Mouse (Mus musculus): ENCODE results near the gene Sprr1b. TPM values are rescaled to one million over a fixed set of nuclear protein-coding genes. Genes with fewer than 3 reads are reported as not detected.

The Sprr1b gene
- not detected for polyA plus RNA-seq (2017; shearing (Covaris generic))

DNA sequence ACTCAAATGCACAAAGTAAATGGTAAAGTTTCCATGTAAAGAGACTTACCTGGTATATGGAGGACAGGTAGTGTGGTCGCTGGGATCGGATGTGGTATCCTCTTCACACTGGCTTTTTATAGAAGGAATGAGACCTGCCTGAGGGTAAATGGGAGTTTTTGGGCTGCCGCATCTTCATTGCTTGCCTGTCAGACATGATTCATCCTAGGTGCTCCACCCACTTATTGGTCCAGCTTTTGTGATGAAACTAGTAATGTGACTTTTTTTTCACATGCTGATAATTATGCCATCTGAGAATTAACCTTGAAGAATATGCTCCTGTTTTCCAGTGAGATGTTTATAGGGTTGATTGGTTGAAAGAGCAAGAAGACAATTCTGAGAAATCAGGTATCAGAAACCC lies at the start of gene Sprr1b:
Gene Sprr1b (minus strand): TSS at position 101 of the 400 bp plus-strand sequence.

GRCm38 (mm10) chr3:92485863-92486262 lies 47.3 kb upstream of the Sprr1b start, which contains the start of gene Sprr1a:
Sprr1a (minus strand) TSS chr3:92485895.

GRCm38 (mm10) chr3:92458620-92459019 lies 20.0 kb upstream of the Sprr1b start, which contains the start of gene Sprr3:
Sprr3 (minus strand) TSS chr3:92458720.

DNA sequence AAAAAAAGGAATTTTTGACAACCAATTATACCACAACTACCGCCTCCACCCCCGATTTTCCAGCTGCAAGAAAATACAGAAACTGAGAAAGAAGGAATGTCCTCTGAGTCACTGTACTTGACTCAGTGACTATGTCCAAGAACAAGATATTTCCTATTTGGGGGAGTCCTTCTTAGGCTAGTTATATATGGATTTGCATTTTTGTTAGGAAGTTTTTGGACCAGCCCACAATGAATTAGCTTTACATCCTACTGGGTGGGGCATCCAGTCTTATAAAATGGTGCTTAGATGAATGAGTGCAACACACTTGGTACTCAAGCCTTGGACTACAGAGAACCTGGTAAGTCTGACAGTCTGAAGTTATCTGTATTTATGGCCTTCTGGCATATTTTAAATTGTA lies 6.3 kb downstream of the Sprr1b start, which contains the start of gene Sprr2k:
Gene Sprr2k (plus strand): TSS at position 301 of the 400 bp plus-strand sequence.

GRCm38 (mm10) chr3:92429323-92429722 lies 9.3 kb downstream of the Sprr1b start, which contains the start of gene Gm9774:
Gm9774 (minus strand) TSS chr3:92429423.

GRCm38 (mm10) chr3:92417782-92418181 lies 20.8 kb downstream of the Sprr1b start, which contains the start of gene Sprr2j-ps:
Sprr2j-ps (plus strand) TSS chr3:92418082.

DNA sequence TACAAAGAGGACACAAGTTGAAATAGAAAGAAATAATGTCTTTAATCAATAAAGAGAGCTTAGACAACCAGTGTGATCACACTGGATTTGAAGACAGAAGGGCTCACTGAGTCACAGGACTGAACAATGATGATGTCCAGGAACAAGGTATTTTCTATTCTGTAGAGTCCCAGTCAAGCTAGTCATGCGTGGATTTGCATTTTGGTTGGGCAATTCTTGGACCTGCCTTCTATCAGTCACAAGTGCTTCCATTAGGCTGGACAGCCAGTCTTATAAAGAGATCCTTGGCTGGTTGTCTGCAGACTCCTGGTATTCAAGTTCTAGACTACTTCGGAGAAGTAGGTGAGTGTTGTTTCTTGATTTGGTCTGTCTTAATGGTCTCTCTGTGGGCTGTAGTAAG lies 30.9 kb downstream of the Sprr1b start, which contains the start of gene Sprr2i:
Gene Sprr2i (plus strand): TSS at position 301 of the 400 bp plus-strand sequence.

Other genes with a start within 250 kb of the Sprr1b start
- not detected for gene Sprr2a1, start 223.0 kb downstream of the Sprr1b start, polyA plus RNA-seq (2017; shearing (Covaris generic))
- gene Sprr2a2, start 222.9 kb downstream of the Sprr1b start, polyA plus RNA-seq (2017; shearing (Covaris generic)) = not detected
- not detected for gene Sprr2a3, start 153.4 kb downstream of the Sprr1b start, polyA plus RNA-seq (2017; shearing (Covaris generic))
- gene Sprr2b, start 122.2 kb downstream of the Sprr1b start, polyA plus RNA-seq (2017; shearing (Covaris generic)) = not detected
- gene Sprr2d, start 99.6 kb downstream of the Sprr1b start, polyA plus RNA-seq (2017; shearing (Covaris generic)) = not detected
- gene Sprr2e, start 86.6 kb downstream of the Sprr1b start, polyA plus RNA-seq (2017; shearing (Covaris generic)) = not detected
- not detected for gene Sprr2f, start 73.6 kb downstream of the Sprr1b start, polyA plus RNA-seq (2017; shearing (Covaris generic))
- not detected for gene Sprr2h, start 53.1 kb downstream of the Sprr1b start, polyA plus RNA-seq (2017; shearing (Covaris generic))
- gene Sprr2i, start 30.8 kb downstream of the Sprr1b start, polyA plus RNA-seq (2017; shearing (Covaris generic)) = not detected
- not detected for gene Sprr2j-ps, start 20.7 kb downstream of the Sprr1b start, polyA plus RNA-seq (2017; shearing (Covaris generic))
- 24.6 TPM for gene Gm9774, start 9.4 kb downstream of the Sprr1b start, polyA plus RNA-seq (2017; shearing (Covaris generic))
- gene Sprr2k, start 6.2 kb downstream of the Sprr1b start, polyA plus RNA-seq (2017; shearing (Covaris generic)) = not detected
- gene Sprr3, start 19.9 kb upstream of the Sprr1b start, polyA plus RNA-seq (2017; shearing (Covaris generic)) = not detected
- not detected for gene Sprr1a, start 47.1 kb upstream of the Sprr1b start, polyA plus RNA-seq (2017; shearing (Covaris generic))
- gene Sprr4, start 61.7 kb upstream of the Sprr1b start, polyA plus RNA-seq (2017; shearing (Covaris generic)) = not detected
- gene 2310046K23Rik, start 95.7 kb upstream of the Sprr1b start, polyA plus RNA-seq (2017; shearing (Covaris generic)) = not detected
- gene Ivl, start 134.9 kb upstream of the Sprr1b start, polyA plus RNA-seq (2017; shearing (Covaris generic)) = not detected
- not detected for gene Smcp, start 150.2 kb upstream of the Sprr1b start, polyA plus RNA-seq (2017; shearing (Covaris generic))
- not detected for gene 2210017I01Rik, start 168.7 kb upstream of the Sprr1b start, polyA plus RNA-seq (2017; shearing (Covaris generic))
- not detected for gene Lce6a, start 182.9 kb upstream of the Sprr1b start, polyA plus RNA-seq (2017; shearing (Covaris generic))
- gene Lce1a1, start 209.5 kb upstream of the Sprr1b start, polyA plus RNA-seq (2017; shearing (Covaris generic)) = not detected
- not detected for gene Lce1b, start 218.1 kb upstream of the Sprr1b start, polyA plus RNA-seq (2017; shearing (Covaris generic))
- not detected for gene Lce1a2, start 231.5 kb upstream of the Sprr1b start, polyA plus RNA-seq (2017; shearing (Covaris generic))
- not detected for gene Lce1c, start 240.5 kb upstream of the Sprr1b start, polyA plus RNA-seq (2017; shearing (Covaris generic))
- not detected for gene Lce1d, start 248.4 kb upstream of the Sprr1b start, polyA plus RNA-seq (2017; shearing (Covaris generic))